In genomic region chr5:25022904-25023303, GRCm38 (mm10) we compare ENCODE assay signal across 8 mouse cellular contexts.
DNase-seq lines count a peak whose midpoint lies in the region; ATAC-seq lines count a peak whose summit lies in the region.

No protein-coding gene starts in this region.

- 0 out of 2 replicates have a peak, but pooled peaks have one; percentile 33 for ATAC-seq in neutrophil, adult 5-6 weeks (ENCODE audit: extremely low read depth, insufficient number of reproducible peaks, low FRiP score, poor library complexity, severe bottlenecking)

- peak; percentile 46 for DNase-seq in kidney, adult 9 months
- DNase-seq in kidney, adult 11 months, result no peak
- peak; percentile 71 for DNase-seq in A20 (ENCODE audit: low read depth, low spot score)
- DNase-seq in CD4-positive helper T cell, adult 2 months (ENCODE audit: low read depth, low spot score), result peak; percentile 32
- peak; percentile 63 for DNase-seq in brain, adult 2 months (ENCODE audit: low read depth, low spot score)
- DNase-seq in induced T-regulatory cell, adult 2 months (ENCODE audit: low read depth), result peak; percentile 59
- no peak for DNase-seq in ovary, postnatal 14 days (ENCODE audit: low spot score)

Comparison
In these comparisons a context has a peak if more than half of its experiments do, and no peak if none do; other contexts are left out.
1. DNase-seq: peak in kidney, adult 9 months (single experiment), A20 (single experiment), CD4-positive helper T cell, adult 2 months (single experiment), brain, adult 2 months (single experiment) and induced T-regulatory cell, adult 2 months (single experiment); none in kidney, adult 11 months (single experiment) and ovary, postnatal 14 days (single experiment).